Mouse (Mus musculus) heart, embryonic 15.5 days (tissue): ENCODE measurements around the gene Alox12e. TPM values are rescaled to one million over a fixed set of nuclear protein-coding genes. Genes with fewer than 3 reads are reported as not detected.

Source experiments
- ATAC-seq: fragments of 200-750 bp; cut with Nextera tagmentation; replicated peaks from 2 replicates; pipeline ENCODE4 v1.8.0; 2017; ENCODE audit warnings: low read depth, moderate TSS enrichment; ENCODE audit not compliant: insufficient number of reproducible peaks, insufficient read depth, low FRiP score
- H3K27ac ChIP-seq: fragments of 300-500 bp; sonication (generic); 2 replicates; pipeline ENCODE4 v1.5.1; 2015; ENCODE audit warnings: mild to moderate bottlenecking, inconsistent platforms
- H3K27me3 ChIP-seq: fragments of 300-500 bp; sonication (generic); 2 replicates; pipeline ENCODE4 v1.6.1; 2015; ENCODE audit warnings: inconsistent platforms
- H3K36me3 ChIP-seq: fragments of 300-500 bp; sonication (generic); 2 replicates; pipeline ENCODE4 v1.6.1; 2015; ENCODE audit warnings: mild to moderate bottlenecking, inconsistent platforms
- H3K4me1 ChIP-seq: fragments of 300-500 bp; sonication (generic); replicated peaks from 2 replicates; pipeline ENCODE4 v1.6.1; 2015; ENCODE audit warnings: inconsistent platforms
- H3K4me2 ChIP-seq: fragments of 300-500 bp; sonication (generic); 2 replicates; pipeline ENCODE4 v1.6.1; 2015; ENCODE audit warnings: inconsistent platforms, mild to moderate bottlenecking, moderate library complexity
- H3K4me3 ChIP-seq: fragments of 300-500 bp; sonication (generic); 2 replicates; pipeline ENCODE4 v1.5.1; 2015; ENCODE audit warnings: mild to moderate bottlenecking, inconsistent platforms
- H3K9ac ChIP-seq: fragments of 300-500 bp; sonication (generic); 2 replicates; pipeline ENCODE4 v1.6.1; 2015; ENCODE audit warnings: mild to moderate bottlenecking, inconsistent platforms
- H3K9me3 ChIP-seq: fragments of 300-500 bp; sonication (generic); replicated peaks from 2 replicates; pipeline ENCODE4 v1.6.1; 2016; ENCODE audit warnings: inconsistent platforms
- WGBS: fragments of 180-500 bp; shearing (Covaris S2); methylation state at CpG from one replicate; pipeline ENCODE4 v1.1.7; 2015; ENCODE audit warnings: mixed read lengths; 5-methylcytosine and 5-hydroxymethylcytosine counted together
- polyA plus RNA-seq: library from polyadenylated mRNA; unstranded; fragments of >200 nt; fragmentation: Nextera tagmentation; extraction: Ambion mirVana; gene quantifications from 2 replicates; pipeline ENCODE4 v1.2.1, GENCODE M21; 2015

Gene Alox12e
- polyA plus RNA-seq, 1 experiment from 2014 or later: 0.45 TPM

DNA sequence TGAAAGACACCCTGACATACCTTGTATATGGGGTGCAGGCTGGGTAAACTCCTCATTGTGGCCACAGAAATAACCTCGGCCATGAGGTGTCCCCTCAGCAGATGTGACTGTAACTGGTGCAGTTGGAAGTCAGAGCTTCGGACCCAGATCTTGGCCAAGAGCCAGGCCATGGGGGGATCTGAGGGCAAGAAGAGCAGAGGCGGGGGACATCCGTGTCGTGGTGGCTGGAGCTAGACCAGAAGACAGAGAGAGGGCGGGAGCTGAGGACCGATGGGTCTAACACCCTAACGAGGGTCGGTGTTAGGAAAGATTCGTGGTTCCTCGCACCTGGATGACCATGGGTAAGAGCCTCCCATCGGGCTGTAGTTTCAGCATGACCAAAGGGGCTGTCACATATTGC lies 2.8 kb downstream of the Alox12e start:
- 72% methylated on average over 12 of the region's 12 CpGs for WGBS

DNA sequence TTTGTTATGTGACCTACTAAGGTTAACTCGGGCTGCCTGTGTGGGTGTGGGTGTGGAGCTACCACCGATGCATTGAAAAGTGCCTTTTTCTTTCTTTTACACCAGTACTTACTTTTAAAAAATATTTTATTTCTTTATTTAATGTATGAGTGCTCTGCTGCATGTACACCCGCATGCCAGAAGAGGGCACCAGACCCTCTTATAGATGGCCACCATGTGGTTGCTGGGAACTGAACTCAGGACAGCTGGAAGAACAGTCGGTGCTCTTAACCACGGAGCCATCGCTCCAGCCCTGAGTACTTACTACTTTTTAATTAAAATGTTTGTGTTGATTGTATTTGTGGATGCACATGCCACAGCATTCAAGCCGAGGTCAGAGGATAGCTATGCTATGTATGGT lies 8.6 kb downstream of the Alox12e start:
- no peak overlapping the region for H3K27ac ChIP-seq
- H3K4me2 ChIP-seq: no peak overlapping the region
- H3K27me3 ChIP-seq: peaks cover 23% of the 10 kb centered on the region; the same call in 1 of the 2 replicates
- no peak overlapping the region for H3K9ac ChIP-seq
- H3K4me1 ChIP-seq: no peaks in the 10 kb centered on the region
- H3K9me3 ChIP-seq: no peaks in the 10 kb centered on the region
- 38% methylated on average over 7 of the region's 7 CpGs for WGBS
- ATAC-seq: no peak
- no peak overlapping the region for H3K4me3 ChIP-seq
- H3K36me3 ChIP-seq: no peaks in the 10 kb centered on the region

More for the DNA sequence above, 2.8 kb downstream of the Alox12e start:
- Histone ChIP-seq H3K27ac (no peak overlapping the region), H3K9me3 (no peaks in the 10 kb centered on the region), H3K27me3 (peaks cover 69% of the 10 kb centered on the region), H3K4me2 (no peak overlapping the region), H3K4me3 (no peak overlapping the region), H3K9ac (no peak overlapping the region), H3K36me3 (no peaks in the 10 kb centered on the region), H3K4me1 (peaks cover 8% of the 10 kb centered on the region)
- no peak for ATAC-seq

DNA sequence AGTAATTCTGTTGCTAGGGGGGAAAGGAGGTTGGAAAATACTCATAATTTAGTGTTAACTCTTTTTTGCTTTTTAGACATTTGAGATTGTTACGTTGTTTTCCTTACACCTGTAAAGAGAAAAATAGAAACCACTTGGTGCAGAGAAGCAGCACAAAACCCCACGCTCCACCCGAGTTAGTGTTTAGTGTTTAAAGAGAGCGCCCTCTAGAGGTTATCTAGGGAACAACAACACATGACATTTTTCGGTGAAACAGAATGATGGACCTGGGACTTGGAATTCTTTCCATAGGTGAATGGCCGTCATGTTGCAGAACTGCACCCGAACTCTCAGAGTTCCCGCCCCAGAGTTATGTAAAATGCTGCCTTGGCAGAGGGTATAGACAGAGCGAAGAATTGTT lies 13.1 kb downstream of the Alox12e start:
- no peaks in the 10 kb centered on the region for H3K4me1 ChIP-seq
- no peaks in the 10 kb centered on the region for H3K36me3 ChIP-seq
- H3K4me3 ChIP-seq: no peak overlapping the region
- H3K9me3 ChIP-seq: no peaks in the 10 kb centered on the region
- H3K4me2 ChIP-seq: no peak overlapping the region
- 17% methylated on average over 9 of the region's 9 CpGs for WGBS
- H3K9ac ChIP-seq: no peak overlapping the region
- ATAC-seq: no peak
- no peak overlapping the region for H3K27ac ChIP-seq
- H3K27me3 ChIP-seq: peaks cover 6% of the 10 kb centered on the region; the same call in 1 of the 2 replicates

- H3K4me1 ChIP-seq: no peaks in the 10 kb centered on the region
- no peak for ATAC-seq
- H3K4me3 ChIP-seq: no peak overlapping the region
- H3K9me3 ChIP-seq: no peaks in the 10 kb centered on the region
- no peak overlapping the region for H3K4me2 ChIP-seq
- H3K27me3 ChIP-seq: peaks cover 6% of the 10 kb centered on the region; the same call in 1 of the 2 replicates
- H3K36me3 ChIP-seq: no peaks in the 10 kb centered on the region
- WGBS: 87% methylated on average over 2 of the region's 2 CpGs
- no peak overlapping the region for H3K9ac ChIP-seq
- no peak overlapping the region for H3K27ac ChIP-seq
Observed at GRCm38 (mm10) chr11:70308296-70308695, 14.1 kb downstream of the Alox12e start.

DNA sequence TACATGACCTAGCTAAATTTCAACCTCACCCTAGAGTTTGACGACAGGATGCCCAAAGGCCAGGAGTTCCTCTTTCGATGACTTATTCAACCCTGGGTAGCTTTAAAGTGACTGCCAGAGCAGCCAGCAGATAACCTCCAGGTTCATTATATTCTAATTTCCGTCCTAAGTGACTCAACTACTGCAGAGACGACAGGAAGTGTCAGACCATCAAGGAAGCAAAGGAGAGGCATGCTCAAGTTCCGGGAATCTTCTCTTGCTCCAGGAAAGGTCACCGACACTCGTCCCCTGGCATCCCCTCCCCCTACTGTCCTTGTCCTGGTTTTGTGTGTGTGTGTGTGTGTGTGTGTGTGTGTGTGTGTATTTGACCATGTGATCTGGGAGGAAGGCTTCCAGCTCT lies 16.3 kb downstream of the Alox12e start:
- ATAC-seq: no peak
- H3K9ac ChIP-seq: no peak overlapping the region
- no peak overlapping the region for H3K4me2 ChIP-seq
- H3K36me3 ChIP-seq: no peaks in the 10 kb centered on the region
- H3K27me3 ChIP-seq: no peaks in the 10 kb centered on the region
- 46% methylated on average over 7 of the region's 7 CpGs for WGBS
- H3K27ac ChIP-seq: no peak overlapping the region
- H3K4me3 ChIP-seq: no peak overlapping the region
- no peaks in the 10 kb centered on the region for H3K4me1 ChIP-seq
- no peaks in the 10 kb centered on the region for H3K9me3 ChIP-seq

GRCm38 (mm10) chr11:70302293-70302692 lies 20.1 kb downstream of the Alox12e start:
- H3K27me3 ChIP-seq: no peaks in the 10 kb centered on the region
- ATAC-seq: no peak; the same call in 1 of the 2 replicates

GRCm38 (mm10) chr11:70297836-70298454 lies 24.5 kb downstream of the Alox12e start:
- H3K9me3 ChIP-seq: no peaks in the 10 kb centered on the region
- 31% methylated on average over 12 of the region's 12 CpGs for WGBS
- no peak overlapping the region for H3K4me3 ChIP-seq
- no peak; the same call in 1 of the 2 replicates for ATAC-seq
- no peak overlapping the region for H3K9ac ChIP-seq
- no peaks in the 10 kb centered on the region for H3K36me3 ChIP-seq
- H3K27me3 ChIP-seq: no peaks in the 10 kb centered on the region
- H3K4me1 ChIP-seq: peaks cover 5% of the 10 kb centered on the region
- peak overlapping the region; percentile 13; the same call in 1 of the 2 replicates for H3K4me2 ChIP-seq
- H3K27ac ChIP-seq: peak overlapping the region; percentile 79

More at GRCm38 (mm10) chr11:70302293-70302692, 20.1 kb downstream of the Alox12e start:
- H3K4me3 ChIP-seq: no peak overlapping the region
- no peak overlapping the region for H3K9ac ChIP-seq
- H3K4me2 ChIP-seq: no peak overlapping the region
- H3K4me1 ChIP-seq: peaks cover 5% of the 10 kb centered on the region
- H3K36me3 ChIP-seq: no peaks in the 10 kb centered on the region
- WGBS: 55% methylated on average over 4 of the region's 4 CpGs
- H3K9me3 ChIP-seq: no peaks in the 10 kb centered on the region
- peak overlapping the region; percentile 45; the same call in 1 of the 2 replicates for H3K27ac ChIP-seq

DNA sequence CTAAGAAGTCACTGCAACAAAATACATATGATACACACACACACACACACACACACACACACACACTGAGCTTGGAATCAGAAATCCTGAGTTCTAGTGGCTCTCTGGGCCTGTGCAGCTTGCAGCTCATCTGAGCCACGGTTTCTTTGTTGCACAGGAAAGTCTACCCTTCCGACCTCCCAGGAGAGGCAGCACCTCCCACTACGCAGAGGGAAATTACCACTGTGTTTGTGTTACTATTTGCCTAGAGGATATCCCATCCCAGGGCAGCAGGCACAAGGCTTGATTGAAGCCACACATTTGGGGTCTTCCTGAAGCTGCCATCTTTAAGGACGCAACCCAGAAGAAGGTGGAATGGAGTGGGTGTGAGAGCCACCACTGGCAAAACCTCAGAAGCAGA lies 25.0 kb downstream of the Alox12e start:
- Histone ChIP-seq H3K27ac (peak overlapping the region; percentile 79), H3K36me3 (no peaks in the 10 kb centered on the region), H3K27me3 (no peaks in the 10 kb centered on the region), H3K4me3 (no peak overlapping the region), H3K9ac (no peak overlapping the region), H3K4me2 (peak overlapping the region; percentile 13; the same call in 1 of the 2 replicates), H3K4me1 (peaks cover 5% of the 10 kb centered on the region), H3K9me3 (no peaks in the 10 kb centered on the region)
- WGBS: 35% methylated on average over 4 of the region's 4 CpGs
- ATAC-seq: no peak; the same call in 1 of the 2 replicates

DNA sequence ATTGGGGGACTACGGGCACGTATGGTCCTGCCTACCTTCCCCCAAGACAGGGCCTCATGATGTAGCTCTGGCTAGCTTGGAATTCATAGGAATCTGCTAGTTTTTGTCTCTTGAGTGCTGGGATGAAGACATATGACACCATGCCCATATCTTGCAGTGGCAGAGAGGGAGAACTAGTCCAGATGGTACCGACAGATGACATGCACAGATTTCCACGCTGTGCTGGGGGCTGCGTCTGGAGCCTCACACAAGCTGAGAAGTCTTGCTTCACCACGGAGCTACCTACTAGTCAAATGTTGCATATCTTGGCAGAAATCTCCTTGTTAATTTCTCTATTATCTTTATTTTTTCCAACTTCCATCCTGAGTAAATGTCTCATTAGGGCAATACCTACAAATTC lies 28.5 kb downstream of the Alox12e start:
- Histone ChIP-seq H3K27ac (no peak overlapping the region), H3K4me1 (peaks cover 5% of the 10 kb centered on the region), H3K4me2 (no peak overlapping the region), H3K27me3 (no peaks in the 10 kb centered on the region), H3K4me3 (no peak overlapping the region), H3K36me3 (no peaks in the 10 kb centered on the region), H3K9ac (no peak overlapping the region), H3K9me3 (no peaks in the 10 kb centered on the region)
- 80% methylated on average over 6 of the region's 6 CpGs for WGBS
- ATAC-seq: no peak

DNA sequence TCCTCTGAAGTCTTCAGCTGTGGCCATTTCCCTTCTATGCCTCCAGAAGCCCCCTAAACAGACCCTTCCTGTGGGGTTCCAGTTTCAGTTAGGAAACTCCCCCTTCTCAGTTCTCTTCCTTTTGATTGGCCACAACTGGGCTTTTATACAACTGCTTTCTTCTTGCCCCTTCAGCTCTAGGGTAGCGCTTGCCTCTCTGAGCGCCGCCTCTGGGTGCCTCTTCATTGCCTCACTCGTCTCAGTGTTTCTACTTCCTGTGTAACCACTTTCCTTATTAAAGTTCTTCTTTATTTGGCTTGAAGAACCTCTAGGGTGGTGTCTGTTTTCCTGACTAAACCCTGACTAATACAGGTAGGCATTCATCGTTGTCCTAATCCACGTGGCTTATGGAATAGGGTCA lies 31.2 kb downstream of the Alox12e start:
- Histone ChIP-seq H3K9me3 (no peaks in the 10 kb centered on the region), H3K27me3 (no peaks in the 10 kb centered on the region), H3K4me1 (no peaks in the 10 kb centered on the region), H3K27ac (no peak overlapping the region), H3K9ac (no peak overlapping the region), H3K4me3 (no peak overlapping the region), H3K36me3 (no peaks in the 10 kb centered on the region), H3K4me2 (no peak overlapping the region)
- WGBS: 78% methylated on average over 6 of the region's 6 CpGs
- ATAC-seq: no peak

DNA sequence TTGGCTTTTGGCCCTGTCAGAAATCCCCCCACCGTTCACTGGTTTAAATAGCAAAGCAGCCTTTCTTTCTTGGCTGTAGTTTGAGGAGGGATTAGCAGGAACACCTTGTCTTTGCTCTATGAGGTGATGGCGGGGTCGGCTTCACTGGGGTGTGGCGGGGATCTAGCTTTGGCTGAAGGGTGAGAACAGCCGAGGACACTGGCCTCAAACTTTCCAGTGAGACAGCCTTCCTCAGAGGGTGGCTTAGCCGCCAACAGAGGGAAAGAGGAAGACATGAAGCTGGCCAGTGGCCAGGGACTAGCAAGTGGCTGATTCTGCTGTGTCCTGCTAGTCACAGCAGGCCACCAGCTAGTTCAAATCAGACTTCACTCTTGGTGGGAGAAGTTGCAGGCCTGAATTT lies 33.2 kb downstream of the Alox12e start:
- Histone ChIP-seq H3K9ac (no peak overlapping the region), H3K4me2 (no peak overlapping the region), H3K27me3 (no peaks in the 10 kb centered on the region), H3K9me3 (no peaks in the 10 kb centered on the region), H3K4me3 (no peak overlapping the region), H3K27ac (no peak overlapping the region), H3K4me1 (no peaks in the 10 kb centered on the region), H3K36me3 (no peaks in the 10 kb centered on the region)
- no peak for ATAC-seq
- 24% methylated on average over 6 of the region's 6 CpGs for WGBS

GRCm38 (mm10) chr11:70288102-70288501 lies 34.3 kb downstream of the Alox12e start:
- Histone ChIP-seq H3K27ac (no peak overlapping the region), H3K9me3 (no peaks in the 10 kb centered on the region), H3K4me2 (no peak overlapping the region), H3K9ac (no peak overlapping the region), H3K4me3 (no peak overlapping the region), H3K36me3 (no peaks in the 10 kb centered on the region), H3K4me1 (no peaks in the 10 kb centered on the region), H3K27me3 (no peaks in the 10 kb centered on the region)
- 82% methylated on average over 10 of the region's 10 CpGs for WGBS
- ATAC-seq: no peak
